Mouse (Mus musculus) brain, embryonic 14.5 days (tissue): ENCODE measurements at regions not wholly inside any gene's neighbourhood (a gene's known extent, or its start where the extent isn't known, plus 50 kb on each side); places are given as distances from the start of the nearest gene placed in this dataset.

Experiments
- CTCF ChIP-seq: fragments of 200-500 bp; IDR thresholded peaks from 2 replicates; pipeline ENCODE4 v1.5.1; 2012; ENCODE audit warnings: inconsistent platforms, mild to moderate bottlenecking, moderate library complexity, borderline replicate concordance; ENCODE audit not compliant: insufficient read depth, insufficient read length; ENCODE audit errors: extremely low read depth
- POLR2A ChIP-seq: fragments of 200-500 bp; IDR thresholded peaks from 2 replicates; pipeline ENCODE4 v1.6.1; 2012; ENCODE audit warnings: mild to moderate bottlenecking, inconsistent platforms, borderline replicate concordance; ENCODE audit not compliant: poor library complexity, insufficient read depth, insufficient read length, severe bottlenecking; ENCODE audit errors: extremely low read depth

GRCm38 (mm10) chr14:79881726-79882125 lies 102.2 kb upstream of the Olfm4 start:
- TF ChIP-seq POLR2A (no peak), CTCF (no peak)
